9 mouse cellular contexts compared by ENCODE assay signal in genomic region chr19:36927800-36928361, GRCm38 (mm10). TPM values are rescaled to one million over a fixed set of nuclear protein-coding genes. Genes with fewer than 3 reads are reported as not detected.
A peak's percentile ranks its signal among the peaks of the same experiment; 100 is the strongest.
DNase-seq lines count a peak whose midpoint lies in the region; ATAC-seq and TF ChIP-seq lines count a peak whose summit lies in the region.
"Had no signal": no experiment of that assay in that cellular context is flagged by ENCODE, and none has a peak within 500 bp of the region (broad histone marks: within the 10 kb centered on the region; RNA-seq: fewer than 3 reads in every experiment).

No protein-coding gene starts in this region.

- H3K9ac ChIP-seq in lung, embryonic 15.5 days = no peak overlapping the region
- no peak overlapping the region for H3K9ac ChIP-seq in hindbrain, postnatal 0 days (replicated peaks; ENCODE audit: low read length)
- no peak overlapping the region for H3K9ac ChIP-seq in neural tube, embryonic 13.5 days

- intact Hi-C loops in gastrocnemius, postnatal 36 days (cut with DNase I) = no loop called here

- H3K4me1 ChIP-seq in heart, embryonic 10.5 days = peaks cover 10% of the 10 kb centered on the region
- peaks cover 33% of the 10 kb centered on the region for H3K4me1 ChIP-seq in lung, embryonic 15.5 days
- H3K4me1 ChIP-seq in hindbrain, postnatal 0 days (ENCODE audit: insufficient read depth, low read length) = 0 out of 2 replicates have a peak, but pooled peaks cover 3% of the 10 kb centered on the region
- peaks cover 29% of the 10 kb centered on the region for H3K4me1 ChIP-seq in neural tube, embryonic 13.5 days (replicated peaks)

- H3K27ac ChIP-seq in heart, embryonic 10.5 days = no peak overlapping the region
- H3K27ac ChIP-seq in lung, embryonic 15.5 days = no peak overlapping the region
- H3K27ac ChIP-seq in hindbrain, postnatal 0 days = no peak overlapping the region
- no peak overlapping the region for H3K27ac ChIP-seq in neural tube, embryonic 13.5 days (replicated peaks)

- H3K4me3 ChIP-seq in heart, embryonic 10.5 days = peak overlapping the region; percentile 93; the same call in 1 of the 2 replicates
- no peak overlapping the region for H3K4me3 ChIP-seq in lung, embryonic 15.5 days
- peak overlapping the region; percentile 92; the same call in 1 of the 2 replicates for H3K4me3 ChIP-seq in hindbrain, postnatal 0 days (ENCODE audit: low read length)
- H3K4me3 ChIP-seq in neural tube, embryonic 13.5 days = no peak overlapping the region

- 84% methylated on average over 6 of the region's 6 CpGs for WGBS in heart, embryonic 10.5 days
- WGBS in lung, embryonic 15.5 days = 78% methylated on average over 6 of the region's 6 CpGs
- WGBS in hindbrain, postnatal 0 days = 82% methylated on average over 6 of the region's 6 CpGs
- WGBS in neural tube, embryonic 13.5 days = 83% methylated on average over 6 of the region's 6 CpGs

- ATAC-seq in lung, embryonic 15.5 days (ENCODE audit: borderline replicate concordance, extremely low read depth, low FRiP score, low TSS enrichment) = no peak
- no peak for ATAC-seq in hindbrain, postnatal 0 days
- no peak for ATAC-seq in neural tube, embryonic 13.5 days (ENCODE audit: low read depth)
- no peak for ATAC-seq in cerebellum, adult (ENCODE audit: insufficient number of reproducible peaks, low FRiP score, low TSS enrichment)
- ATAC-seq: CD4-positive, CD25-positive, alpha-beta regulatory T cell, adult 4 months had no signal

- no peak for DNase-seq in heart, embryonic 10.5 days (ENCODE audit: low spot score)
- no peak for DNase-seq in heart, adult 8-10 months (ENCODE audit: low spot score)
- no peak for DNase-seq in lung, postnatal 4 days
- no peak for DNase-seq in hindbrain, postnatal 0 days (ENCODE audit: low spot score)
- DNase-seq in gastrocnemius, postnatal 36 days = no peak

- no peaks in the 10 kb centered on the region for H3K36me3 ChIP-seq in heart, embryonic 10.5 days
- H3K36me3 ChIP-seq in lung, embryonic 15.5 days = no peaks in the 10 kb centered on the region
- H3K36me3 ChIP-seq in hindbrain, postnatal 0 days (ENCODE audit: insufficient read depth, low read length) = no peaks in the 10 kb centered on the region
- H3K36me3 ChIP-seq in neural tube, embryonic 13.5 days = no peaks in the 10 kb centered on the region

- H3K9me3 ChIP-seq in heart, embryonic 10.5 days = no peaks in the 10 kb centered on the region
- H3K9me3 ChIP-seq in lung, embryonic 15.5 days = no peaks in the 10 kb centered on the region
- no peaks in the 10 kb centered on the region for H3K9me3 ChIP-seq in hindbrain, postnatal 0 days (ENCODE audit: low read length)
- H3K9me3 ChIP-seq in neural tube, embryonic 13.5 days = no peaks in the 10 kb centered on the region

- no peaks in the 10 kb centered on the region for H3K27me3 ChIP-seq in heart, embryonic 10.5 days (ENCODE audit: insufficient read depth, poor library complexity, severe bottlenecking)
- H3K27me3 ChIP-seq in lung, embryonic 15.5 days = no peaks in the 10 kb centered on the region
- no peaks in the 10 kb centered on the region for H3K27me3 ChIP-seq in hindbrain, postnatal 0 days (ENCODE audit: insufficient read depth, low read length)
- 0 out of 2 replicates have a peak, but pooled peaks cover 6% of the 10 kb centered on the region for H3K27me3 ChIP-seq in neural tube, embryonic 13.5 days

- peak overlapping the region; percentile 79; the same call in 1 of the 2 replicates for H3K4me2 ChIP-seq in lung, embryonic 15.5 days
- H3K4me2 ChIP-seq in hindbrain, postnatal 0 days (ENCODE audit: low read depth, low read length) = peak overlapping the region; percentile 75; the same call in 1 of the 2 replicates
- H3K4me2 ChIP-seq in neural tube, embryonic 13.5 days = peak overlapping the region; percentile 77

- TF ChIP-seq CTCF in hindbrain, postnatal 0 days (IDR thresholded peaks at IDR 0.05; ENCODE audit: low read depth) = no peak

RNA-seq across cellular contexts. Expression of gene Btaf1, which starts 2.0 kb away (rescaled TPM):
- polyA plus RNA-seq in heart, embryonic 10.5 days (2016; fragmentation: Nextera tagmentation; extraction: Ambion mirVana) = 13.6 TPM in 2 replicates
- total RNA-seq in heart, adult 8-10 months (2022) = 10 to 100 TPM in 3 of 4 experiments, 1 to 10 TPM in 1; 9.2 to 13.0 (median 11.2) TPM
- polyA plus RNA-seq in lung, embryonic 15.5 days (2015; fragmentation: Nextera tagmentation; extraction: Ambion mirVana) = 10.9 and 11.3 TPM in 2 replicates
- total RNA-seq in hindbrain, postnatal 0 days (2014; rRNA removed) = 16.9 and 17.1 TPM in 2 replicates
- 3.5 TPM in 2 replicates for polyA plus RNA-seq in hindbrain, postnatal 0 days (2015; fragmentation: Nextera tagmentation; extraction: Ambion mirVana)
- polyA plus RNA-seq in neural tube, embryonic 13.5 days (2015; fragmentation: Nextera tagmentation; extraction: Ambion mirVana) = 8.7 and 11.2 TPM in 2 replicates
- total RNA-seq in gastrocnemius, postnatal 36 days (2021) = 1 to 10 TPM; 7.3 to 7.9 TPM

RNA-seq across cellular contexts. Expression of gene Fgfbp3, which starts 8.5 kb away (rescaled TPM):
- 4.7 and 5.0 TPM in 2 replicates for polyA plus RNA-seq in heart, embryonic 10.5 days (2016; fragmentation: Nextera tagmentation; extraction: Ambion mirVana)
- 1 to 10 TPM; 1.9 to 2.7 (median 2.6) TPM for total RNA-seq in heart, adult 8-10 months (2022)
- polyA plus RNA-seq in lung, embryonic 15.5 days (2015; fragmentation: Nextera tagmentation; extraction: Ambion mirVana) = 6.4 and 7.8 TPM in 2 replicates
- 19.8 and 34.5 TPM in 2 replicates for total RNA-seq in hindbrain, postnatal 0 days (2014; rRNA removed)
- 26.4 and 27.7 TPM in 2 replicates for polyA plus RNA-seq in hindbrain, postnatal 0 days (2015; fragmentation: Nextera tagmentation; extraction: Ambion mirVana)
- polyA plus RNA-seq in neural tube, embryonic 13.5 days (2015; fragmentation: Nextera tagmentation; extraction: Ambion mirVana) = 110 and 124 TPM in 2 replicates
- 1 to 10 TPM; 1.2 TPM for total RNA-seq in gastrocnemius, postnatal 36 days (2021)
- polyA plus RNA-seq: CD4-positive, CD25-positive, alpha-beta regulatory T cell, adult 4 months had no signal

Comparison
In these comparisons a context has a peak if more than half of its experiments do, and no peak if none do; other contexts are left out.
1. H3K4me3 ChIP-seq: peak in heart, embryonic 10.5 days (single experiment) and hindbrain, postnatal 0 days (single experiment); none in lung, embryonic 15.5 days (single experiment) and neural tube, embryonic 13.5 days (single experiment).
2. Peak in every context shown above with its lines, with median percentiles within 50 percentile points of each other: H3K4me2 ChIP-seq.